Mouse (Mus musculus) liver, postnatal 0 days (tissue): ENCODE data around the gene Snrpd2.

Experiments used
- CTCF ChIP-seq: sonication (generic); IDR thresholded peaks from 2 replicates; pipeline ENCODE4 v1.5.1; 2016; ENCODE audit warnings: antibody characterized with exemption, low read depth
- EP300 ChIP-seq: IDR thresholded peaks from 2 replicates; pipeline ENCODE4 v1.6.1; 2016; ENCODE audit warnings: antibody characterized with exemption, low read depth, mild to moderate bottlenecking

GRCm38 (mm10) chr7:19202065-19202850, 52.7 kb downstream of the Snrpd2 start:
- no peak for TF ChIP-seq CTCF
- TF ChIP-seq EP300: no peak
